Mouse (Mus musculus) hindbrain, embryonic 10.5 days (tissue): Measurements from ENCODE around the gene Smarcb1. TPM values are rescaled to one million over a fixed set of nuclear protein-coding genes. Genes with fewer than 3 reads are reported as not detected.
"Not testable (repeated sequence)": the region's sequence is repeated elsewhere in the genome, so short reads cannot be mapped to it uniquely, and the experiment has no call there.

Experiments used
- DNase-seq: peaks from one replicate; pipeline ENCODE4 v3.0.0-alpha.2; 2017; ENCODE audit warnings: low spot score
- H3K27ac ChIP-seq: fragments of 300-500 bp; sonication (generic); 2 replicates; pipeline ENCODE4 v1.5.1; 2016; ENCODE audit warnings: mild to moderate bottlenecking, moderate library complexity
- H3K27me3 ChIP-seq: fragments of 300-500 bp; sonication (generic); 2 replicates; pipeline ENCODE4 v1.6.1; 2016; ENCODE audit warnings: mild to moderate bottlenecking; ENCODE audit not compliant: poor library complexity, insufficient read depth, severe bottlenecking
- H3K36me3 ChIP-seq: fragments of 300-500 bp; sonication (generic); 2 replicates; pipeline ENCODE4 v1.6.1; 2016; ENCODE audit warnings: mild to moderate bottlenecking, moderate library complexity
- H3K4me1 ChIP-seq: fragments of 300-500 bp; sonication (generic); replicated peaks from 2 replicates; pipeline ENCODE4 v1.6.1; 2016; ENCODE audit warnings: mild to moderate bottlenecking
- H3K4me3 ChIP-seq: fragments of 300-500 bp; sonication (generic); 2 replicates; pipeline ENCODE4 v1.5.1; 2016; ENCODE audit warnings: mild to moderate bottlenecking, moderate library complexity
- H3K9me3 ChIP-seq: fragments of 300-500 bp; sonication (generic); 2 replicates; pipeline ENCODE4 v1.6.1; 2016; ENCODE audit warnings: mild to moderate bottlenecking, moderate library complexity
- WGBS: fragments of 180-500 bp; shearing (Covaris S2); methylation state at CpG from one replicate; pipeline ENCODE4 v1.1.7; 2016; 5-methylcytosine and 5-hydroxymethylcytosine counted together
- polyA plus RNA-seq: library from polyadenylated mRNA; unstranded; fragments of >200 nt; fragmentation: Nextera tagmentation; extraction: Ambion mirVana; gene quantifications from 2 replicates; pipeline ENCODE4 v1.2.1, GENCODE M21; 2016

The Smarcb1 gene
- polyA plus RNA-seq, 1 experiment from 2014 or later: 332 TPM

DNA sequence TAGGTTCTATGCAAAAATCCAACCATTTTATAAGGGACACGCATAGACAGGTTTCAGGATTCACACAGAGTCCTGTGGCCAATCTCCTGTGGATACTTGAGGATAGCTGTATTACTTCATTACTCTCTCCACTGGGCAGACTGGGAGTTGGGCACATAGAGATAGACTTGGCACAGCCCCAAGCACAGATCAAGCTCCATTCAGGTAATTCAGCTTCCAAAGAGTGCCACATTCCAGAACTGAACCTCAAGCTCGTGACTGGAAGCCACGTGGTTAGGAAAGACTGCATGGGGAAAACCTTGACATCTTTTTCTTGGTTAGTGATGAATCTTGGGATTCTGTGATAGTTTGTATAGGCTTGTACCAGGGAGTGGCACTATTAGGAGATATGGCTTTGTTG is 42.6 kb downstream of the Smarcb1 start:
- H3K36me3 ChIP-seq: no peaks in the 10 kb centered on the region
- no peak for DNase-seq
- no peaks in the 10 kb centered on the region for H3K9me3 ChIP-seq
- H3K4me3 ChIP-seq: no peak overlapping the region
- no peak overlapping the region for H3K27ac ChIP-seq
- WGBS: 95% methylated on average over 3 of the region's 3 CpGs
- H3K27me3 ChIP-seq: no peaks in the 10 kb centered on the region
- peaks cover 30% of the 10 kb centered on the region for H3K4me1 ChIP-seq

GRCm38 (mm10) chr10:75873543-75874170 is 47.8 kb downstream of the Smarcb1 start:
- DNase-seq: peak; percentile 48
- peaks cover 19% of the 10 kb centered on the region for H3K4me1 ChIP-seq
- H3K27me3 ChIP-seq: no peaks in the 10 kb centered on the region
- H3K9me3 ChIP-seq: no peaks in the 10 kb centered on the region
- WGBS: 25% methylated on average over 10 of the region's 10 CpGs
- H3K36me3 ChIP-seq: no peaks in the 10 kb centered on the region
- peak overlapping the region; percentile 90 for H3K27ac ChIP-seq
- peak overlapping the region; percentile 49 for H3K4me3 ChIP-seq

GRCm38 (mm10) chr10:75872915-75873542 is 48.4 kb downstream of the Smarcb1 start:
- Histone ChIP-seq H3K9me3 (no peaks in the 10 kb centered on the region), H3K27me3 (no peaks in the 10 kb centered on the region)
- WGBS: 2% methylated on average over 11 of the region's 11 CpGs

DNA sequence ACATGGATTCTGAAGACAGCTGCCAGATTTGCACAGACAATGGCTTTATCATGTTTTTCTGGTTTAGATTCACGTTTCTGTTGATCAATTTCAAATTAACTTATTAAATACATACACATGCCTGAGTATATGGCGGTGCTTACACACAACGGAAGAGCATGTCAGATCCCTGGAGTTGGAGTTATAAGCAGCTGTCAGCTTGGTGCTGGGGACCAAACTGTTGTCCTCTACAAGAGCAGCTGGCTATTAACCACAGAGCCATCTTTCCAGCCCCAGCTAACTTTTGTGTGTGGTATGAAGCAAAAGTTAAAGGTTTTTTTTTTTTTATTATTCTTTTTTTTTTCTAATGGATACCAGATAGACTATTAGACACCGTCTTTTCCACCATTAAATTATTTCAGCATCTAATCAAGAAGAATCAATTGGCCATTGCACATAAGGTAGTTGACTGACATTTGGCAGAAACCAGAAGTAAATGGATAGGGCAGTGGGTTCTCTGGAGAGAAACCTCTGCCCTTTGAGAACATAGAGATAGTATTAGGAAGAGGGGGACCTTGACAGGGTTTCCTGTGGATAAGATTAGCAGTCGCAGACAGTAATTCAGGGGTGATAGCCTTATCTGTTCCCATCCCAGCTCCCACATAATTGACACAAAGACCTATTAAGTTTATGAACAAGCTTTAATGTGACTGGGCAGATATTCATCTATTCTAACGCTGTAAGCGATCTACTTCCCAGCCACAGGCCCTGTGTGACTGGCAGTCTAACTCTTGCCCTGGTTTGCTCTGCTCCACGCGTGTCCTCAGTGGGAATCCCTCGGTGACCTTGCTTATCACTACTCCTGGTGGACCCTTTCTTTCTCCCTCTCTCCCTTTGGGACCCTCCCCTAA is 49.1 kb downstream of the Smarcb1 start:
- H3K27me3 ChIP-seq: no peaks in the 10 kb centered on the region
- H3K9me3 ChIP-seq: no peaks in the 10 kb centered on the region
- DNase-seq: no peak
- no peaks in the 10 kb centered on the region for H3K36me3 ChIP-seq
- H3K27ac ChIP-seq: peak overlapping the region; percentile 90
- peaks cover 19% of the 10 kb centered on the region for H3K4me1 ChIP-seq
- peak overlapping the region; percentile 49 for H3K4me3 ChIP-seq
- whole genome bisulfite sequencing: 37% methylated on average over 10 of the region's 10 CpGs

More at GRCm38 (mm10) chr10:75872915-75873542, 48.4 kb downstream of the Smarcb1 start:
- Histone ChIP-seq H3K36me3 (no peaks in the 10 kb centered on the region), H3K4me1 (peaks cover 19% of the 10 kb centered on the region), H3K27ac (peak overlapping the region; percentile 90), H3K4me3 (peak overlapping the region; percentile 49)
- DNase-seq: peak; percentile 92

GRCm38 (mm10) chr10:75861587-75861986 is 59.8 kb downstream of the Smarcb1 start:
- WGBS: 39% methylated on average over 5 of the region's 5 CpGs
- H3K4me1 ChIP-seq: peaks cover 43% of the 10 kb centered on the region
- peaks cover 22% of the 10 kb centered on the region for H3K36me3 ChIP-seq
- DNase-seq: no peak
- H3K27ac ChIP-seq: peak overlapping the region; percentile 99
- no peaks in the 10 kb centered on the region for H3K27me3 ChIP-seq
- H3K9me3 ChIP-seq: no peaks in the 10 kb centered on the region
- H3K4me3 ChIP-seq: no peak overlapping the region

DNA sequence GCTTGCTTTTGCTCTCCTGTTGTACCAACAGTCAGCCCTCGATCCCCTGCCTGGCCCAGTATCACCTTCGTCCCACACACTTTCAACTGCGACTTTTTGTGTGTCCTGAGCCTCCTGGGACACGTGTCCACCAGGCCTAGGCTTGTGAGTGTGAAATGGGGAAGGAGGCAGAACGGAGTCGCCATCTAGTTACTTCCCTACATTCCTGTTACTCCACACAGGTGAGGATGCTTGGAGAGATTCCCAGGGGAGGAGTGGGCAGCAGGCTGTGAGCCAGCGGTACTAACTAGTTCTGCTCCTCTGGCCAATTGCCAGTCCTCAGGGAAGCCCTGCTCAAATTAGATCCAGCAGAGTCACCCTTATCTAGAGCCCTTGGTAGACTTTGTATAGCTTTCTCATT is 60.7 kb downstream of the Smarcb1 start:
- Histone ChIP-seq H3K27me3 (no peaks in the 10 kb centered on the region), H3K4me3 (peak overlapping the region; percentile 75), H3K36me3 (peaks cover 31% of the 10 kb centered on the region), H3K4me1 (peaks cover 43% of the 10 kb centered on the region), H3K9me3 (no peaks in the 10 kb centered on the region), H3K27ac (peak overlapping the region; percentile 99)
- peak; percentile 33 for DNase-seq
- WGBS: 18% methylated on average over 7 of the region's 7 CpGs

GRCm38 (mm10) chr10:75859786-75860470 is 61.5 kb downstream of the Smarcb1 start, which contains the start of gene Mif:
TSS of gene Mif (minus strand) at chr10:75860240.
- DNase-seq: peak; percentile 95
- peak within 1 kb of the TSS; percentile 99 for H3K27ac ChIP-seq
- H3K4me3 ChIP-seq: peak within 1 kb of the TSS; percentile 75
- H3K36me3 ChIP-seq: peaks cover 34% of the 10 kb centered on the region
- WGBS: under 1% methylated on average over 46 of the region's 46 CpGs
- not testable (repeated sequence) for H3K27me3 ChIP-seq, H3K9me3 ChIP-seq
- H3K4me1 ChIP-seq: peaks cover 43% of the 10 kb centered on the region

- peak; percentile 78 for DNase-seq
- peak overlapping the region; percentile 99 for H3K27ac ChIP-seq
- H3K9me3 ChIP-seq: no peaks in the 10 kb centered on the region
- H3K4me3 ChIP-seq: peak overlapping the region; percentile 75
- WGBS: 1% methylated on average over 27 of the region's 27 CpGs
- H3K36me3 ChIP-seq: peaks cover 34% of the 10 kb centered on the region
- no peaks in the 10 kb centered on the region for H3K27me3 ChIP-seq
- peaks cover 43% of the 10 kb centered on the region for H3K4me1 ChIP-seq
Observed at GRCm38 (mm10) chr10:75859107-75859746, 62.2 kb downstream of the Smarcb1 start.

- Histone ChIP-seq H3K4me1 (peaks cover 43% of the 10 kb centered on the region), H3K27me3 (no peaks in the 10 kb centered on the region), H3K4me3 (peak overlapping the region; percentile 13; the same call in 1 of the 2 replicates), H3K27ac (no peak overlapping the region), H3K36me3 (peaks cover 34% of the 10 kb centered on the region), H3K9me3 (no peaks in the 10 kb centered on the region)
- 93% methylated on average over 4 of the region's 4 CpGs for WGBS
- DNase-seq: no peak
Observed at GRCm38 (mm10) chr10:75857598-75857997, 63.8 kb downstream of the Smarcb1 start.

DNA sequence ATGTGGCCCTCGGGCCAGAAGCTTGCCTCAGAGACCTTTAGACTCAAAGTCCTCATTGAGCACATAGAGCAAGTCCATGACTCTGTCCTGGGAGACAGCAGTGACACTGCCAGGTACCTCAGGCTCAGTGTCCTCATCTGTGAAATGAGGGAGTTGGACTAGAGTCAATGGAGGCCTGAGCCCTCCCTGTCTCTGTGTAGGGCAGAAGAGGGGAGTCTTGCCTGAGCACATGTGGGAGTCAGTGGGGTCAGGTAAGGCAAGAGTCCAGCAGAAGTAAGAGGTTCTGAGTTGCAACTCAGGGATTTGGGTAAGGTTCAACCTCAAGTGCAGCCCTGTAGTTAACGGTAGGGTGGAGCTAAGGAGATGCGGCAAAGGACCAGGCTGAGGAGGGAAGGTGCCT is 64.4 kb downstream of the Smarcb1 start:
- WGBS: 82% methylated on average over 3 of the region's 3 CpGs
- Histone ChIP-seq H3K9me3 (no peaks in the 10 kb centered on the region), H3K4me3 (no peak overlapping the region), H3K4me1 (peaks cover 43% of the 10 kb centered on the region), H3K27ac (no peak overlapping the region), H3K36me3 (peaks cover 34% of the 10 kb centered on the region), H3K27me3 (no peaks in the 10 kb centered on the region)
- DNase-seq: no peak

DNA sequence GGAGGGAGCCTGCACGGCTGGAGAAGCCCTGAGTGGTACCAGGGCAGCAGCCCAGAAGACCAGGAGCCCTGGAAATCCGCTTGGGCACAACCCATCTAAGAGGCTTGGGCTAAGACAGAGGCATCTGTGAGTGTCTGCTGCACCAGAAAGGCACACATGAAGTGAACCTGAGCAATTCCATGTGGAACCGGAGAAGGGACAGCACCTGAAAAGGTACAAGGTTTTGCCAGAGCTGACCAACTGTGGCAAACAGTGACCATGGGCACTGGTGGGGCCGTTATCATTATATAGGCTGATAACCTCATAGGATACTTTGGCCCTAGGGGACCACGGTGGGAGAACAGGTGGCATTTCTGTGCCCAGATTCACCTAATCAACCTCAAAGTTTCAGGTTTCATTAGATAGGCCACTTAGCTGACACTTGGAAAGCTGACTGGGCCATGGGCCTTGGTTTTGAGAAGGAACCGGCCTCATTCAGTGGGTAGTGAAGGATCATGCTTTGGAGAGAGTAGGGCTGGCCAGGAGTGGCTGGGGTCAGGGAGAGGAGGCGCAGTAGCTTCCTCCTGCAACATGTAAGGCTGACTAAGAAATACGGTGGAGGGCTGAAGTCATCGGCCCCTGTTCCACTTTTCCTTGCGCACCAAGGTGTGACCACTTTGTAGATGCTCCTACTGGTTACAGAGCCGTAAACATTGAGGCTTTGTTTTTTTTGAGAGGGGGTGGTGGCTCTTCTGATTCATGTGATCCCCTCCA is 65.1 kb downstream of the Smarcb1 start:
- Histone ChIP-seq H3K27ac (no peak overlapping the region), H3K9me3 (no peaks in the 10 kb centered on the region), H3K4me1 (peaks cover 44% of the 10 kb centered on the region), H3K36me3 (peaks cover 34% of the 10 kb centered on the region), H3K4me3 (no peak overlapping the region), H3K27me3 (no peaks in the 10 kb centered on the region)
- 83% methylated on average over 11 of the region's 11 CpGs for WGBS
- no peak for DNase-seq
